Mouse (Mus musculus): ENCODE measurements around the gene Olfr167. TPM values are rescaled to one million over a fixed set of nuclear protein-coding genes. Genes with fewer than 3 reads are reported as not detected.

The Olfr167 gene
- not detected for polyA plus RNA-seq (2014; fragmentation: Illumina TruSeq; extraction: RNeasy Lipid Tissue Mini Kit (QIAGEN cat#74804); ENCODE audit: low read depth, low replicate concordance)

GRCm38 (mm10) chr16:19522166-19522565 lies at the start of gene Olfr167:
TSS of gene Olfr167 (minus strand) at chr16:19522266.

GRCm38 (mm10) chr16:19571709-19572108 lies 49.6 kb upstream of the Olfr167 start, which contains the start of gene Olfr169:
TSS of gene Olfr169 (minus strand) at chr16:19571809.

GRCm38 (mm10) chr16:19535455-19535854 lies 13.4 kb upstream of the Olfr167 start, which contains the start of gene Olfr168:
TSS of gene Olfr168 (minus strand) at chr16:19535555.

GRCm38 (mm10) chr16:19483394-19483793 lies 38.7 kb downstream of the Olfr167 start, which contains the start of gene Olfr166:
TSS of gene Olfr166 (plus strand) at chr16:19483694.

Other genes with a start within 250 kb of the Olfr167 start
- not detected for gene Olfr164, start 208.2 kb downstream of the Olfr167 start, polyA plus RNA-seq (2014; fragmentation: Illumina TruSeq; extraction: RNeasy Lipid Tissue Mini Kit (QIAGEN cat#74804); ENCODE audit: low read depth, low replicate concordance)
- gene Olfr165, start 99.1 kb downstream of the Olfr167 start, polyA plus RNA-seq (2014; fragmentation: Illumina TruSeq; extraction: RNeasy Lipid Tissue Mini Kit (QIAGEN cat#74804); ENCODE audit: low read depth, low replicate concordance): 0.28 TPM
- gene Olfr166, start 38.6 kb downstream of the Olfr167 start, polyA plus RNA-seq (2014; fragmentation: Illumina TruSeq; extraction: RNeasy Lipid Tissue Mini Kit (QIAGEN cat#74804); ENCODE audit: low read depth, low replicate concordance): not detected
- gene Olfr168, start 13.3 kb upstream of the Olfr167 start, polyA plus RNA-seq (2014; fragmentation: Illumina TruSeq; extraction: RNeasy Lipid Tissue Mini Kit (QIAGEN cat#74804); ENCODE audit: low read depth, low replicate concordance): not detected
- gene Olfr169, start 49.5 kb upstream of the Olfr167 start, polyA plus RNA-seq (2014; fragmentation: Illumina TruSeq; extraction: RNeasy Lipid Tissue Mini Kit (QIAGEN cat#74804); ENCODE audit: low read depth, low replicate concordance): 0.24 TPM
- not detected for gene Olfr170, start 89.6 kb upstream of the Olfr167 start, polyA plus RNA-seq (2014; fragmentation: Illumina TruSeq; extraction: RNeasy Lipid Tissue Mini Kit (QIAGEN cat#74804); ENCODE audit: low read depth, low replicate concordance)
- gene Olfr171, start 107.7 kb upstream of the Olfr167 start, polyA plus RNA-seq (2014; fragmentation: Illumina TruSeq; extraction: RNeasy Lipid Tissue Mini Kit (QIAGEN cat#74804); ENCODE audit: low read depth, low replicate concordance): not detected
- gene Lamp3, start 184.1 kb upstream of the Olfr167 start, polyA plus RNA-seq (2014; fragmentation: Illumina TruSeq; extraction: RNeasy Lipid Tissue Mini Kit (QIAGEN cat#74804); ENCODE audit: low read depth, low replicate concordance): 0.60 TPM
- 0.25 TPM for gene B3gnt5, start 237.9 kb upstream of the Olfr167 start, polyA plus RNA-seq (2014; fragmentation: Illumina TruSeq; extraction: RNeasy Lipid Tissue Mini Kit (QIAGEN cat#74804); ENCODE audit: low read depth, low replicate concordance)

All from testis, adult 10 weeks (tissue).